Mouse (Mus musculus) olfactory bulb, adult 2 months (tissue): ENCODE measurements around the gene Gm45234.

ENCODE experiments used
- CTCF ChIP-seq: fragments of 200-500 bp; IDR thresholded peaks from 2 replicates; pipeline ENCODE4 v1.5.1; 2012; ENCODE audit warnings: low read depth, mild to moderate bottlenecking, low read length, moderate library complexity; ENCODE audit not compliant: insufficient read depth
- POLR2A ChIP-seq: fragments of 200-500 bp; IDR thresholded peaks from 2 replicates; pipeline ENCODE4 v1.6.1; 2012; ENCODE audit warnings: mild to moderate bottlenecking, low read depth, low read length, moderate library complexity; ENCODE audit not compliant: insufficient read depth

DNA sequence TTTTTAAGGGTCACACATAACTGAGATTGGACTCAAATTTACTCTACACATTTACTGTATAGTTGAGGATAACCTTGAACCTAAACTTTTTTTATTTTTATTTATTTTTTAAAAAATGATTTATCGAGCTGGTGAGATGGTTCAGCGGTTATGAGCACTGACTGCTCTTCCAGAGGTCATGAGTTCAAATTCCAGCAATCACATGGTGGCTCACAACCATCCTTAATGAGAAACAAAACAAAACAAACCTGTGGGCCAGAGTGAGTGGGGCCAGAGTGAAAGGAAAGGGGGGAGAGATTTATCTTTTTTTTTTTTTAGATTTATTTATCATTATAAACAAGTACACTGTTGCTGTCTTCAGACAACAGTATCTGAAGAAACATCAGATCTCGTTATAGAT lies 36.1 kb upstream of the Gm45234 start:
- TF ChIP-seq CTCF = no peak
- TF ChIP-seq POLR2A = no peak
